ENCODE assay signal across 18 mouse cellular contexts in the genomic region with DNA sequence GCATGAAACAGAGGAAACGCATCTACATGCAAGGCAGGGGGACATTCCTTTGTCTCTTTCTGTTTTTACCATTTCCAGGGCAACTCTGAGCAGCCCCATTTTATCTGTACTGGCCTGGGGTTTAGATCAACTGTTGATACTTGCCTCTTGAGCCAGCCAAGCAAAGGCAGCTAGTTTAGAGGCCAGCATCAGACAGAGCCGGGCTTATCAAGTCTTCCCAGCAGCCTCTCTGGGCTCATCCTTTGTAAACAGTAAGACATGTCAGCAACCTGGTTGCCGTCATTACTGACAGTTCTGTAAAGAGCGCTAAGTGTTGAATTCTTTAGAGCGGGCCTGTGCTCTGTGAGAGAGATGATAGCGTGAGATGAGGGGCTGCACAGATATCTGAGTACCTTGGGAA.
DNase-seq lines count a peak whose midpoint lies in the region; ATAC-seq lines count a peak whose summit lies in the region.
"Had no signal": no experiment of that assay in that cellular context is flagged by ENCODE, and none has a peak within 500 bp of the region (broad histone marks: within the 10 kb centered on the region; RNA-seq: fewer than 3 reads in every experiment).

No protein-coding gene starts in this region.

- no peak overlapping the region for H3K27ac ChIP-seq in kidney, embryonic 15.5 days
- peak overlapping the region; percentile 79 for H3K27ac ChIP-seq in liver, embryonic 11.5 days (ENCODE audit: low read depth, low read length)
- H3K27ac ChIP-seq: embryonic facial prominence, embryonic 12.5 days; hindbrain, postnatal 0 days; macrophage had no signal

- no peak overlapping the region for H3K9ac ChIP-seq in kidney, embryonic 15.5 days
- peak overlapping the region; percentile 28; the same call in 1 of the 2 replicates for H3K9ac ChIP-seq in liver, embryonic 11.5 days (ENCODE audit: low read depth, low read length)
- H3K9ac ChIP-seq: embryonic facial prominence, embryonic 12.5 days; lung, embryonic 14.5 days had no signal

- peaks cover 32% of the 10 kb centered on the region for H3K4me1 ChIP-seq in kidney, embryonic 15.5 days
- H3K4me1 ChIP-seq in liver, embryonic 11.5 days (replicated peaks; ENCODE audit: control insufficient read depth, insufficient read depth, low read length): peaks cover 29% of the 10 kb centered on the region

- H3K27me3 ChIP-seq in kidney, embryonic 15.5 days: 0 out of 2 replicates have a peak, but pooled peaks cover 3% of the 10 kb centered on the region
- no peaks in the 10 kb centered on the region for H3K27me3 ChIP-seq in liver, embryonic 11.5 days (replicated peaks; ENCODE audit: control insufficient read depth, insufficient read depth, low read length)
- H3K27me3 ChIP-seq: embryonic facial prominence, embryonic 12.5 days had no signal

- no peak overlapping the region for H3K4me2 ChIP-seq in kidney, embryonic 15.5 days
- peak overlapping the region; percentile 33 for H3K4me2 ChIP-seq in liver, embryonic 11.5 days
- H3K4me2 ChIP-seq: embryonic facial prominence, embryonic 12.5 days; lung, embryonic 14.5 days had no signal

- intact Hi-C loops in left cerebral cortex, postnatal 14 days (cut with DNase I): no loop called here

- ATAC-seq in kidney, embryonic 15.5 days (replicated peaks; ENCODE audit: low FRiP score): peak; percentile 20; the same call in 1 of the 2 replicates
- peak; percentile 92 for ATAC-seq in liver, embryonic 11.5 days (replicated peaks; ENCODE audit: low FRiP score)
- peak; percentile 85 for ATAC-seq in megakaryocyte-erythroid progenitor cell, adult 5-6 weeks (replicated peaks; ENCODE audit: low FRiP score, low TSS enrichment, poor library complexity, severe bottlenecking)
- ATAC-seq: CD4-positive, CD25-positive, alpha-beta regulatory T cell, adult 4 months; hindbrain, postnatal 0 days had no signal

- H3K4me3 ChIP-seq in kidney, embryonic 15.5 days (replicated peaks): no peak overlapping the region
- H3K4me3 ChIP-seq in liver, embryonic 11.5 days (ENCODE audit: low read depth, low read length): no peak overlapping the region
- H3K4me3 ChIP-seq: embryonic facial prominence, embryonic 12.5 days had no signal

- no peaks in the 10 kb centered on the region for H3K9me3 ChIP-seq in kidney, embryonic 15.5 days (replicated peaks)
- no peaks in the 10 kb centered on the region for H3K9me3 ChIP-seq in liver, embryonic 11.5 days (ENCODE audit: control insufficient read depth, low read length)
- H3K9me3 ChIP-seq: embryonic facial prominence, embryonic 12.5 days had no signal

- 50% methylated on average over 6 of the region's 6 CpGs for WGBS in kidney, embryonic 15.5 days
- WGBS in liver, embryonic 11.5 days: 13% methylated on average over 6 of the region's 6 CpGs

- no peaks in the 10 kb centered on the region for H3K36me3 ChIP-seq in kidney, embryonic 15.5 days
- H3K36me3 ChIP-seq in liver, embryonic 11.5 days (ENCODE audit: control insufficient read depth, insufficient read depth, low read length): no peaks in the 10 kb centered on the region
- H3K36me3 ChIP-seq: embryonic facial prominence, embryonic 12.5 days had no signal

- DNase-seq in embryo, embryonic 10 days (ENCODE audit: low spot score): peak; percentile 17
- no peak for DNase-seq in embryo, embryonic 9.5 days (ENCODE audit: extremely low spot score)
- DNase-seq in kidney, adult 11 months: no peak
- DNase-seq in liver, embryonic 11.5 days (ENCODE audit: low spot score): no peak
- no peak for DNase-seq in left cerebral cortex, postnatal 14 days (ENCODE audit: low spot score in 2 of 2)
- DNase-seq in cerebellum, postnatal 36 days: no peak
- DNase-seq: adrenal gland, adult 8-10 months; cerebellum, adult 11-12 months; gastrocnemius, postnatal 14 days; kidney, adult 9 months; kidney, postnatal 4 days; lung, embryonic 14.5 days had no signal

Comparison
In these comparisons a context has a peak if more than half of its experiments do, and no peak if none do; other contexts are left out.
1. ATAC-seq: peak in every context shown above with its lines; median percentile 92 in liver, embryonic 11.5 days; 85 in megakaryocyte-erythroid progenitor cell, adult 5-6 weeks; 20 in kidney, embryonic 15.5 days.